Comparison of ENCODE assay signal across 1 mouse cellular context in genomic region chr11:11461635-11462560, GRCm38 (mm10).
A peak's percentile ranks its signal among the peaks of the same experiment; 100 is the strongest.
TF ChIP-seq lines count a peak whose summit lies in the region.

Gene Spata48, plus strand, starts transcription at chr11:11462094.
Gene Zpbp, minus strand, starts transcription at chr11:11462408.

TF ChIP-seq in CH12.LX, 34 proteins besides CTCF, POLR2A, EP300 and RAD21 (continued from another document):
- TF ChIP-seq JUND (conservative IDR thresholded peaks at IDR 0.05; ENCODE audit: low read depth, low read length) (peak; percentile 67), MAZ (IDR thresholded peaks at IDR 0.05; ENCODE audit: low read depth, low read length) (peak; percentile 66; the same call in 1 of the 2 replicates), ZMIZ1 (IDR thresholded peaks at IDR 0.05; ENCODE audit: low read depth, low read length) (peak; percentile 90), CHD2 (IDR thresholded peaks at IDR 0.05; ENCODE audit: low read length) (peak; percentile 95), JUN (IDR thresholded peaks at IDR 0.05; ENCODE audit: insufficient read depth, low read depth, low read length) (no peak; the same call in 1 of the 2 replicates), SIN3A (IDR thresholded peaks at IDR 0.05; ENCODE audit: low read length) (peak; percentile 81), TCF12 (IDR thresholded peaks at IDR 0.05; ENCODE audit: low read depth, low read length) (peak; percentile 94), SMC3 (IDR thresholded peaks at IDR 0.05; ENCODE audit: low read depth, low read length) (peak; percentile 79), USF1 (IDR thresholded peaks at IDR 0.05; ENCODE audit: low read depth, low read length) (peak; percentile 98), ELF1 (IDR thresholded peaks at IDR 0.05; ENCODE audit: low read depth, low read length) (peak; percentile 88), ZC3H11A (IDR thresholded peaks at IDR 0.05; ENCODE audit: low read depth, low read length) (peak; percentile 61), BHLHE40 (IDR thresholded peaks at IDR 0.05; ENCODE audit: low read depth, low read length) (peak; percentile 98), MXI1 (IDR thresholded peaks at IDR 0.05; ENCODE audit: low read depth, low read length) (peak; percentile 96), HCFC1 (IDR thresholded peaks at IDR 0.05; ENCODE audit: low read depth, low read length) (peak; percentile 90)
TF ChIP-seq in CH12.LX: peak in this region for 30.
